Mouse (Mus musculus) gastrocnemius, postnatal 14 days (tissue): ENCODE data around the gene Add1. TPM values are rescaled to one million over a fixed set of nuclear protein-coding genes. Genes with fewer than 3 reads are reported as not detected.
A peak's percentile ranks its signal among the peaks of the same experiment; 100 is the strongest.

Source experiments
- DNase-seq: peaks from one replicate; pipeline ENCODE4 v3.0.0; 2021; ENCODE audit warnings: mixed read lengths
- intact Hi-C: fragments of 180-260 bp; cut with DNase I; formaldehyde crosslinking; loops from one replicate; pipeline ENCODE4 v1.15.1; 2025; ENCODE audit warnings: low total_unique reads
- long read RNA-seq, 2 experiments: library from polyadenylated mRNA; stranded (forward); transcript quantifications; one replicate each; pipeline ENCODE4 v2.0.0; 2021
- total RNA-seq, 2 experiments: library from RNA; stranded (reverse); gene quantifications; 2 replicates each; pipeline ENCODE4 v1.2.3; 2021

Gene Add1
- total RNA-seq: 10 to 100 TPM; 79.1 to 93.4 TPM
- long read RNA-seq, experiment 1, full-length matches to known transcripts: 13 of 36 reads
- long read RNA-seq, experiment 1, partial matches to known transcripts: 6 of 36 reads
- long read RNA-seq, experiment 1, other reads (novel, unspliced or antisense): 17 of 36 reads
- long read RNA-seq, experiment 2, full-length matches to known transcripts: 12 of 44 reads
- long read RNA-seq, experiment 2, partial matches to known transcripts: 5 of 44 reads
- long read RNA-seq, experiment 2, other reads (novel, unspliced or antisense): 27 of 44 reads

- intact Hi-C loops: no loop called here
- peak; percentile 96 for DNase-seq
Observed at GRCm38 (mm10) chr5:34573268-34574221, at the start of gene Add1. Gene Add1 (plus strand): TSS chr5:34573664.

DNA sequence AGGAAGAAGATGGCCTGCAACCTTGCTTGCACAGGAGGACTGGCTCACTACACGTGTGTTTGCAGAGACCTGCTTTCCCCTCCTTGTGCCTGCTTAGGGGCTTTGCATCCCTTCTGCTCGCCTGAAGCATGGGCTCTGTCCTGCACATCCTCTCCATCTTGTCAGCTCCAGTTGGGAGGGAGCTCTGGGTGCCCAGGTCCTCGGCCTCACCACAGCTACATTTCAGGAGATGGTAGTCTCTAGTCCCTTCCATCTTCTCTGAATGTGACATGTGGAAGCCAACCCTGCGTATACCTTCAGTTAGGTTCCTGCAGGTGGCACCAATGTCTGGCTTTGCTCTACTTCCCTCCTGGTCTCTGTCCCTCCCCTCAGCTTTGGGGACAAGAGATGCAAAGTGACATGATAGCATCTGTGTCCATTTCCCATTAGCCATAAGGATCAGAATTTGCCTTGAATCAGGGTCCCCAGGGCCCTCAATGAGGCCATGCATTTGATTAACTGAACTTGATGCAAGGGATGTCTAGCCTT lies 49.4 kb upstream of the Add1 start:
- intact Hi-C loops: no loop called here
- DNase-seq: no peak

- intact Hi-C loops: no loop called here
- DNase-seq: no peak
Observed at GRCm38 (mm10) chr5:34524511-34524910, 49.0 kb upstream of the Add1 start.

DNA sequence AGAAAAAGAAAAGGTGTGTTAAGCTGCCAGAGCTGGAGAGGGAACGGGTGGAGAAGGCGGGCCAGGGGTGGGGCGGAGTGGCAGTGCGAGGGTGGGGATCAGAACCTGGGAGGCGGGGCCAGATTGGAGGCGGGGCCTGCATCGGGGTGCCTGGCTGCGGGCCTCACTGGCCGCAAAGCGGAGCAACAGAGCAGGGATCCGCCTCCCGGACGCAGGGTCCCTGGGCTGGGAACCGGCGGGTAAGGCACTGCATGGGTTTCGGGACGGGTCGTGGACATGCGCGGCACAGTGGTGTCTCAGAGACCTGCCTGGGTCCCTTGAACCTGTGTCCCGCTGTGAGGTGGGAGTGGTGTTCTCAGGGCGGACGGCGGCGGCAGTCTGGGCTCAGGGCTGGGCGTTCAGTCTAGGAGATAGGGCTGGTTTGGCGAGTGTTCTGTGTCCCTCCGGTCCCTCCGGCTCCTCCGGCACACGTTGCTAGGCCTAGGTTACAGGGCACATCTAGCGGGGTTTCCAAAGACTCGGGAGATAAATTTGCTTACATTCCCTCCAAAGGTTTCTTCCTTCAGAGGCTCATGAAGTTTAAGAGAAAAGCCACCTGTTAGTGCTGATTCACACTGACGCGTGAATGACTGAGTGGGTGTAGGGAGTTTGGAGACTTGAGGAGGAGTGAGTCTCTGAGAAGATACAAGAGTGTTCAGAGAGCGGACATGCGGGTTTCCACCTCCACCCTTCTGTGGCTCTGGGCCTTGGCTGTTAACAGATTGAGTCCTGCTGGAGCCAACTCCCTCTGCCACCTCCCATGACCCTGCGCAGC lies 47.6 kb upstream of the Add1 start, which contains the start of gene Sh3bp2:
Gene Sh3bp2, plus strand, starts transcription at position 176 of the 814 bp plus-strand sequence.
- intact Hi-C loops: no loop called here
- peak; percentile 97 for DNase-seq

GRCm38 (mm10) chr5:34526477-34526775 lies 47.0 kb upstream of the Add1 start:
- no peak for DNase-seq
- intact Hi-C loops: no loop called here

DNA sequence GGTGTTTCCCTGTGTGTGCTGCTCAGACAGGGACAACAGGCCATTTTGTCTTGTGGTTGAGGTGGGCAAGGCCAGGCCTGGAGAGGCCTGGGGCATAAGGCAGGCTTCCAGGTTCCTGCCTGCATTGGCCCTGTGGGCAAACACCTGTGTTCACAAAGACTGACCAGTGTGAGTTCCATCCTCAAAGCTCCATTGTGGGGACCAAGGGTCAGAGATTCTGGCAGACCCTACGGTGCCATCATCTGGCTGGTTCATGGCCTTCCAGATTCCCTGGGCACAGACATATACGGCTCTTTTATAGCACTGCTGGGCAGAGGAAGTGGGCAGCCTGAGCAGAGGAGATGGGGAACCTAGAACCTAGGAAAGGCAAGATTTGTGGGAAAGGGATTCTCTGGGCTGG lies 46.1 kb upstream of the Add1 start:
- intact Hi-C loops: no loop called here
- no peak for DNase-seq

GRCm38 (mm10) chr5:34528724-34529123 lies 44.7 kb upstream of the Add1 start:
- no peak for DNase-seq
- intact Hi-C loops: no loop called here

- intact Hi-C loops: no loop called here
- DNase-seq: peak; percentile 1
Observed at GRCm38 (mm10) chr5:34530116-34530515, 43.3 kb upstream of the Add1 start.

DNA sequence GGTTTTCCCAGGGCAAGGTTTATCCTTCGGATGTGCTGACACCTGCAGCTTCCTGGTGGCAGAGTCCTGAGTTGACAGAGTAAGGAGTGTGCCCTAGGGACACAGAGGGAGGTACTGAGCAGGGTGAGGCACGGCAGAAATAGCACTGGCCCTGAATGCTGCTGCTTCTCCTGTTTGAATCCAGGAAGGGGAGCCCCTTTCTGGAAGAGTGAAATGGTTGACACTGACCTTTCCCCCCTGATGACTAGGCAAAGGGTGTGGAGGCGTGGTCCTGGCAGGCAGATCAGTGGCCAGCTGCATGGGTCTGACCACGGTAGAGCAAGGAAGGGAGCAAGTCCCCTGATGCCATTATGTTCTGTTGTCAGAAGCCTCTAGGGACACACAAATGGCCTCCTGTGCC lies 42.8 kb upstream of the Add1 start:
- DNase-seq: no peak
- intact Hi-C loops: no loop called here

DNA sequence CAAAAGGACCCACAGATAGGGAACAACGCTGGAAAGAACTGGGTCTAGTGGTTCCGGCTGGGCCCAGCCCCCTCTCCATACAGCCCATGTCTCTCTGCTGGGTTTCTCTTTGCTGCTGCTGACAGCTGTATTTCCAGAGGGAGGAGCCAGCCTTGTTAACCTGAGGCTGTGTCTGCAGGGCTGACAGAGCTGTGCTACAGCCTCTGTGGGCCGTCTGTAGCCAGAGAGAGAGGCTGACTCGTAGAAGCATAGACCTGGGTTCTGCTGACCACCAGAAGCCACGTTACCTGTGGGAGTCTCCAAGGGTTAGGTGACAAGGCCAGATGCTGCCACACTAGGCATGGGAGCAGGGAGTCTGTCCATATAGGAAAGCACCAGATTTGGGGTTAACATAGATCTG lies 40.4 kb upstream of the Add1 start:
- intact Hi-C loops: no loop called here

DNA sequence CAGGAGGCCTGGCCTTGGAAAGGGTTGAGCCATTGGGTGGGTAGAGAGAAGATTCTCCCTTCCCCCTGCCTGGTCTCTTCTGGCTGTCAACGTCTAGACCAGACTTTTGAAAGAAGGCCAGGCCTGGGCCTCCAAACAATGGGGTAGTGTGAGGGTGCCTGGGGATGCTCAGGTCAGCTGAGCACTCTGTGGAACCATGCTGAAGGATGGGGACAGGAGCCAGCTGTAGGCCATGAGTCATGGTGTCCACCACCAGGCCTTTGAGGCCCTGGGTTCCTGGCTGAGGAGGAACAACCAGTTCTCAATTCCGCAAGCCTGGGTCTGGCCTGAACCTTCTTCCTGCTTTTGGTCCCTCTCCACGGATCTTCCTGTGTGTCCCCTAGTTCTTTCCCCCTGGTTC lies 39.6 kb upstream of the Add1 start:
- DNase-seq: peak; percentile 29
- intact Hi-C loops: no loop called here

More for the DNA sequence above, 40.4 kb upstream of the Add1 start:
- no peak for DNase-seq

DNA sequence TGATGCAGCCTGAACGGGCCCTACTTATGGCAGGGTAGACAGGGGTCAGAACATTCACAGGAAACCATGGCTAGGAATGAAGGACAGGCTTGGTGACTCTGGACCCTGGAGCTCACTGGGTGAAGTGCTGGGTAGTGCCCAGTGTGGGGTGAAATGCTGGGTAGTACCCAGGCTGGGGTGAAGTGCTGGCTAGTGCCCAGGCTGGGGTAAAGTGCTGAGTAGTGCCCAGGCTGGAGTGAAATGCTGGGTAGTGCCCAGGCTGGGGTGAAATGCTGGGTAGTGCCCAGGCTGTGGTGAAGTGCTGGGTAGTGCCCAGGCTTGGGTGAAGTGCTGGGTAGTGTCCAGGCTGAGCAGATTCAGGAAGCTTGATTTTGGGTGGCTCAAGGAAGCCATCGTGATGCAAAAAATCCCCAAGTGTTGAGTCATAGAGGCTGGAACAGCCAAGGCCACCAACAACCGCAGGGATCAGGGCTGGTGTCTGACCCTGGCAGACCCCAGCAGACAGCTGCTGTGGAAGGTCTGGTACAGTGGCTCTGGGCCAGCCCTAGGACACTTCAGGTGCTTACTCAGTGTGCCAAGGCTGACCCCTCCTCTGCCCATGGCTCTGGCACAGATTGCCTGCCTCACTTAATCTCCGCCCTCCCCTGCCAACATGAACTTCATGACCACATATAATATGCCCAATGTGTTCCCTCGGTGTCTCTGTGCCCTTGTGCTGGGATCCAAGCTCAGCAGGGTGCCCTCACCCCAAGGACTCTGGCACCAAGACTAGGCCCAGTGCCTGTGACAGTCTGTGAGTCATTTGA lies 38.5 kb upstream of the Add1 start:
- no peak for DNase-seq
- intact Hi-C loops: no loop called here

GRCm38 (mm10) chr5:34535831-34536230 lies 37.6 kb upstream of the Add1 start:
- DNase-seq: no peak
- intact Hi-C loops: no loop called here

DNA sequence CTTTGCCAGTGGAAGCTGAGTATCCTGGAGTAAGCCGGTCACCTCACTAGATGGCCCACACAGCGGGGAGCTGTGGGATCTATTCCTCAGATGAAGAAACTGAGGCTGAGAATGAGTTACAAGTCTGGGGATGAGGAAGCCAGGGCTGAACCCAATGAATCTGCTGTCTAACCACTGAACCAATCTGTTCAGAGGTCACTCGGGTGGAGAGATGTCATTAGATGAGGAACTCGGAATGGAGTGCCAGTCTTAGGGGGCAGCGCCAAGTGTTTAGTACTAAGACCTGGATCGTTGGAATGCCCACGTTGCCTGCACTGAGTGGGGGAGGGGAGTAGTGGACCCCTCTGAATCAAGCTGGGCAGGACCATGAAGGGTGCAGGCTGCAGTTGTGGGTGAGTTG lies 35.4 kb upstream of the Add1 start:
- no peak for DNase-seq
- intact Hi-C loops: no loop called here

DNA sequence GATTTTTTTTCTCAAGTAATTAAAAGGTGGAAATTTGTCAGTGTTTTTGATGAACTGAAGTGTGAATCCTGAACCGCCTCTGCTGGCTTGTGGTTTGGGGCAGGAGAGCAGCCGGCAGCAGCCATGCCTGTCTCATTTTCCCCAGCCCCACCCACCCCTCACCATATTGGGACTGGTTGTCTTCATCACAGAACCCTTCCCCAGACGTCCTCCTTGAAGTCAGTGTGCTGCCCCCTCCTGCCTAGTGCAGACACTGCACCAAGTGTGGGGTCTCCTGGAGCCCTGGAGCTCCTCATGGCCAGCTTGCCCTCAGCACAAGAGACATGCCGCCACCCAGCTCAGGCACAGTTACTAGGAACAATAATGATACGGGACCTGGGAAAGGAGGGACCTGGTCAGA lies 34.9 kb upstream of the Add1 start:
- DNase-seq: no peak

DNA sequence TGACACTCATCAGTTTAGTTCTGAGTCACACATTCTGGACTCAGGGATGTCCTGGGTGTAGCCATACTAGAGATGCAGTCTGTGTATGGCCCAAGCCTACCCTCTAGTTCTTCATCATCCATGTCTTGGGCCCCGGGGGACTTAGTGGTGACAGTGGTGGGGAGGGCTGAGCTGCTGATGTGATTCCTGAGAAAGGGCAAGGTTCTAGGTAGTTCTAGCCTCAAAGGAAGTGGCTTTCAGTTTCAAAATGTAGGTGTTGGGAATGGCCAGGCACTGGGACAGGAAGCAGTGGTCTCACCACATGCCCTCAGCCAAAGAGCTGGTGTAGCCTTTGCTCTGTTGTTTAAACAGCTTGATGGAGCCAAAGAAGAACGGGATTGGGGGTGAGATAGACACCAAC lies 34.3 kb upstream of the Add1 start:
- intact Hi-C loops: no loop called here

More for the DNA sequence above, 34.9 kb upstream of the Add1 start:
- intact Hi-C loops: no loop called here

GRCm38 (mm10) chr5:34542166-34542565 lies 31.3 kb upstream of the Add1 start:
- intact Hi-C loops: no loop called here
- no peak for DNase-seq

More for the DNA sequence above, 34.3 kb upstream of the Add1 start:
- no peak for DNase-seq

DNA sequence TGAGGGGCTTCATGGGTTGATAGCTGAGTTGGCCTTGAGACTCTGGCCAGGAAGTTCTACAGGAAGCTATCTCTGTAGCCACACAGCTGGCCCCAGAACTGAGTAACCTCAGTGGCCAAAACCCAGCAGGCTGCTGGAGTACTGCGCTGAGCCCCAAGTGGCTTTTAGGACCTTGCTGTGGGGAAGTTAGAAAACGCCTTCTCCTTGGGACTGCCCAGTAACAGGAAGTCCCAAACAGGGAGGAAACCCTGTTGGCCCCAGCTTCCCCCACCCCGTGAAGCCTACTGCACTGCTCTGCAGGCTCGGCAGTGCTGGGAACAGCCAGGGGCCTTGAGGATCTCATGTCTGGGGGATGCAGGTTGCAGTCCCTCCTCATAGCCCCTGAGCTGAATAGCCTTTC lies 30.4 kb upstream of the Add1 start:
- DNase-seq: no peak
- intact Hi-C loops: no loop called here

- intact Hi-C loops: no loop called here
- no peak for DNase-seq
Observed at GRCm38 (mm10) chr5:34547410-34547809, 26.1 kb upstream of the Add1 start.
